Mouse (Mus musculus): ENCODE results near the gene Nectin1. TPM values are rescaled to one million over a fixed set of nuclear protein-coding genes. Genes with fewer than 3 reads are reported as not detected.

Gene Nectin1
- polyA plus RNA-seq, 1 experiment from 2014 or later: 12.0 TPM

GRCm38 (mm10) chr9:43826558-43827253 is 82.9 kb downstream of the Nectin1 start:
- H3K9me3 ChIP-seq: no peaks in the 10 kb centered on the region
- H3K27ac ChIP-seq (replicated peaks): no peak overlapping the region
- ATAC-seq (ENCODE audit: low read depth): 0 out of 2 replicates have a peak, but pooled peaks have one; percentile 64
- H3K9ac ChIP-seq: no peak overlapping the region
- H3K36me3 ChIP-seq: no peaks in the 10 kb centered on the region
- H3K27me3 ChIP-seq: no peaks in the 10 kb centered on the region
- WGBS: 29% methylated on average over 8 of the region's 8 CpGs
- no peak overlapping the region for H3K4me2 ChIP-seq
- H3K4me1 ChIP-seq (replicated peaks): peaks cover 19% of the 10 kb centered on the region
- no peak overlapping the region for H3K4me3 ChIP-seq

GRCm38 (mm10) chr9:43827593-43827992 is 83.8 kb downstream of the Nectin1 start:
- 57% methylated on average over 5 of the region's 5 CpGs for WGBS
- Histone ChIP-seq H3K27ac (replicated peaks) (no peak overlapping the region), H3K4me2 (no peak overlapping the region), H3K9me3 (no peaks in the 10 kb centered on the region), H3K4me3 (no peak overlapping the region), H3K36me3 (no peaks in the 10 kb centered on the region), H3K27me3 (no peaks in the 10 kb centered on the region), H3K9ac (no peak overlapping the region), H3K4me1 (replicated peaks) (peaks cover 19% of the 10 kb centered on the region)
- no peak for ATAC-seq (ENCODE audit: low read depth)

DNA sequence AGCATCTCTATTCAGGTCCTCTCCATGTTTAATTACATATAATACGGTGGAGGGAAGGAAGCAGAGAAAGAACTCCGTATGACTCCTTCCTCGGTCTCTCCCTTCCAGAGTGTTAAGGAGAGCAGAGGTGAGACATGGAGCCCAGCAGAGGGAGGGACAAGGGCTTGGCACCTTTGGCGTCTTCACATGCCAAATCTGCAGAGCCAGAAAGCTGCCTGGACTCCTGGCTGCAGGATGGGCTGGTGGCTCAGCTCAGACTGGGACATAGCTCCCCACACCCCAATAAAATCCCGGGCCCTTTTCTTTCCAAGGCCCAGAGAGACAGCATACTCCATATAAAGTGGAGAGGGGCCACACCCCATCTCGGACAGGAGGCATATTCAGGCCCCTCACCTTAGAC is 85.2 kb downstream of the Nectin1 start:
- 63% methylated on average over 6 of the region's 6 CpGs for WGBS
- no peak overlapping the region for H3K4me2 ChIP-seq
- no peak for ATAC-seq (ENCODE audit: low read depth)
- no peaks in the 10 kb centered on the region for H3K9me3 ChIP-seq
- H3K27ac ChIP-seq (replicated peaks): no peak overlapping the region
- H3K36me3 ChIP-seq: no peaks in the 10 kb centered on the region
- peaks cover 27% of the 10 kb centered on the region for H3K4me1 ChIP-seq (replicated peaks)
- H3K27me3 ChIP-seq: no peaks in the 10 kb centered on the region
- no peak overlapping the region for H3K4me3 ChIP-seq
- no peak overlapping the region for H3K9ac ChIP-seq

GRCm38 (mm10) chr9:43833232-43833631 is 89.4 kb downstream of the Nectin1 start:
- no peaks in the 10 kb centered on the region for H3K27me3 ChIP-seq
- peak overlapping the region; percentile 71; the same call in 1 of the 2 replicates for H3K27ac ChIP-seq (replicated peaks)
- no peaks in the 10 kb centered on the region for H3K36me3 ChIP-seq
- no peak overlapping the region for H3K4me3 ChIP-seq
- no peak overlapping the region for H3K4me2 ChIP-seq
- WGBS: 91% methylated on average over 8 of the region's 8 CpGs
- ATAC-seq (ENCODE audit: low read depth): no peak
- H3K4me1 ChIP-seq (replicated peaks): peaks cover 24% of the 10 kb centered on the region
- no peak overlapping the region for H3K9ac ChIP-seq
- no peaks in the 10 kb centered on the region for H3K9me3 ChIP-seq

DNA sequence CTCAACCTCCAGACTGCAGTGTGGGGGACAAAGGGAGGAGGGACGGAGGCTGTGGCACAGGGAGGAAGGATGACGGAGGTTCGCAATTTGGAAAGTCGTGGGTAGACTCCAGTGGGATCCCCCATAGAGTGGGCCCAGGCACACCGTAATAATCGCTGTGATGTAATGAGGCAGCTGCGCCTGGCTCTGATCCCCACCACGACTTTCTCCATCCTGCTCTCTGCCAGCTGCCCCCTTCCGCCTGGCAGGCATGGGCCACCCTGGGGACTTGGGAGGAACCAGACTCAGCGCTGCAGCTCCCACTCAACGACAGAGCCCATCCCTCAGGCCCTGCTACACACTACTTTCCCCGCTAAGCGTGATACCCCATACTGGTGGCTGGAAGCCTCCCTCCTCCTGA is 90.5 kb downstream of the Nectin1 start:
- H3K9me3 ChIP-seq: no peaks in the 10 kb centered on the region
- H3K36me3 ChIP-seq: no peaks in the 10 kb centered on the region
- 33% methylated on average over 13 of the region's 13 CpGs for WGBS
- ATAC-seq (ENCODE audit: low read depth): peak; percentile 78
- H3K4me3 ChIP-seq: no peak overlapping the region
- H3K27ac ChIP-seq (replicated peaks): peak overlapping the region; percentile 71
- no peak overlapping the region for H3K4me2 ChIP-seq
- no peaks in the 10 kb centered on the region for H3K27me3 ChIP-seq
- H3K9ac ChIP-seq: no peak overlapping the region
- peaks cover 24% of the 10 kb centered on the region for H3K4me1 ChIP-seq (replicated peaks)

DNA sequence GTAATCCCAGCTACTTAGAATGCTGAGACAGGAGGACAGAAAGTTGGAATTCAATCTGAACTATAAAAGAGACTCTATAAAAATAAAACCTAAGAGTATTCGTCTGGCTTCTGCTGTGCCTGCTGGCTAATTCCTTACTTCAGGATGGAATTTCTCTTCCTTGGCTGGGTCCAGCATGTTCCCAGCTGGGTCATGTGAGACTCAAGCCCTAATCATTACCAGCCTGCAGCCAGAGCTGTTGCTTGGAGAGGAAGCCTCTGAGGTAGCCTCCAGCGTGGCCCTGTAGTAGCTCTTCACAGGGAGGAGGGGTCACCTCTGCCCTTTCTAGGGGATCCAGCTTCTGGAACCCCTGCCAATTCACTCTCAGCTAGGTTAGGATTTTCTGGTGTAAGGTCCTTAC is 94.8 kb downstream of the Nectin1 start:
- no peak overlapping the region for H3K27ac ChIP-seq (replicated peaks)
- H3K4me3 ChIP-seq: no peak overlapping the region
- H3K4me1 ChIP-seq (replicated peaks): peaks cover 43% of the 10 kb centered on the region
- H3K9ac ChIP-seq: no peak overlapping the region
- H3K27me3 ChIP-seq: peaks cover 3% of the 10 kb centered on the region; the same call in 1 of the 2 replicates
- ATAC-seq (ENCODE audit: low read depth): no peak
- H3K4me2 ChIP-seq: no peak overlapping the region
- H3K9me3 ChIP-seq: no peaks in the 10 kb centered on the region
- WGBS: 72% methylated on average over 2 of the region's 2 CpGs
- no peaks in the 10 kb centered on the region for H3K36me3 ChIP-seq

- H3K4me3 ChIP-seq: no peak overlapping the region
- peak overlapping the region; percentile 33; the same call in 1 of the 2 replicates for H3K27ac ChIP-seq (replicated peaks)
- H3K36me3 ChIP-seq: no peaks in the 10 kb centered on the region
- peaks cover 43% of the 10 kb centered on the region for H3K4me1 ChIP-seq (replicated peaks)
- no peaks in the 10 kb centered on the region for H3K9me3 ChIP-seq
- H3K9ac ChIP-seq: no peak overlapping the region
- WGBS: 3% methylated on average over 7 of the region's 8 CpGs
- ATAC-seq (ENCODE audit: low read depth): peak; percentile 60
- H3K4me2 ChIP-seq: no peak overlapping the region
- H3K27me3 ChIP-seq: peaks cover 9% of the 10 kb centered on the region; the same call in 1 of the 2 replicates
These were observed 99.3 kb downstream of the Nectin1 start for GRCm38 (mm10) chr9:43842921-43843577.

DNA sequence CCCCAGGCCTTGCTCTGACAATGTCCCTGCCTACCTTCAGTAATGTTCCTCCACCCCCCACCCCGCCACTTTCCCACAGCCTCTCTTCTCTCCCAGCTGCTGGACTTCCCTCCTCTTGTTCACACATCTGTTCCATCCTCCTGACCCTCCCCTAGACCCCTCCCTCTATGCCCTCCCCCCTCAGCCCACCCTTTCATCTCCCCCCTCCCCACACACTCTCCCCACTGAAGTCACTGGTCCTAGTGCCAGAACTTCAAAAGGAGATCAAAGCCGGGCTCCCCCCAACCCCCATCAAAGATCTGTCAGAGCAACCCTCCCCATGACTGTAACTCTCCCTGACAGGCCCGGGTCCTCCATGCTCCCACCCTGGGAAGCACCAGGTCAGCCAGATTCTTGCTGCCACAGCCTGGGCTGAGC is 99.9 kb downstream of the Nectin1 start:
- Histone ChIP-seq H3K9ac (no peak overlapping the region), H3K27me3 (peaks cover 9% of the 10 kb centered on the region; the same call in 1 of the 2 replicates), H3K4me1 (replicated peaks) (peaks cover 43% of the 10 kb centered on the region), H3K9me3 (no peaks in the 10 kb centered on the region), H3K27ac (replicated peaks) (no peak overlapping the region), H3K4me2 (no peak overlapping the region), H3K36me3 (no peaks in the 10 kb centered on the region), H3K4me3 (no peak overlapping the region)
- WGBS: 0% methylated on average over 2 of the region's 3 CpGs
- ATAC-seq (ENCODE audit: low read depth): no peak

DNA sequence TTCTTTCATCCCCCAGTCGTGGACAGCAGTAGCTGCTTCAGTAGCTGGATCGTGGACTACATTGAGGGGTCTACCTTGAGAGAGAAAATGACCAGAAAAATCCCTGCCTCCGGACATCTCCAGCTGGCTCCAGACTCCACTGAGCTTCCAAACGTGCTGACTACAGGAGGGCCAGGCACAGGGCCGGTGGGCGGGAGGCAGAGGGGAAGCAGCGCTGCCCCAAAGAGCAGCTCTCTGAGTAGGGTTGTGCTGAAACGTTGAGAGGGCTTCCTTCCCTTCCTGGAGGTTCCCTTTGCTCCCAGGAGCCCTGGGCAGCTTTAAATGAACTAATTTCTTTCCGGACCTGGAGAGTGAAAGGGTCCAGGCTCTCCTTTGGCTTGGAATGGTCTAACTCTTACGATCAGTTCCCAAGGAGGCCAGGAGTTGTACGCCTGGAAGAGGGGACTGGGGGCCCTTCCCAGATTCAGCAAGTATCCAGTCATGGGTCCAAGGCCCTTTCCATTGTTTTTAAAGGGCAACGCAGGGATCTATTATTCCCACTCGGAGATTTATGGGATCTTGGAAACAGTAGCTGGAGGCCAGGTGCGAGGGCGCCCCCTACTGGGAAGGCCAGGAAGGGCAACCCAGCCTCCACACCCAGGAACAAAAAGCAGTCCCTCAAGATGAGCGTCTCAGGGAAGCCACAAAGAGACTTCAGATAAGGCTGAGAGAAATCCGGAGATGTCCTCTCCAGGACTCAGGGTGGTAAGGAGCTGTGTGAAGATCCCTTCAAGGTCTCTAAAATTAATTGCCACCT is 102.1 kb downstream of the Nectin1 start:
- no peak for ATAC-seq (ENCODE audit: low read depth)
- Histone ChIP-seq H3K9me3 (no peaks in the 10 kb centered on the region), H3K4me1 (replicated peaks) (peaks cover 38% of the 10 kb centered on the region), H3K4me2 (peak overlapping the region; percentile 14), H3K9ac (no peak overlapping the region), H3K36me3 (no peaks in the 10 kb centered on the region), H3K27ac (replicated peaks) (no peak overlapping the region), H3K4me3 (no peak overlapping the region), H3K27me3 (peaks cover 13% of the 10 kb centered on the region; the same call in 1 of the 2 replicates)
- 6% methylated on average over 17 of the region's 17 CpGs for WGBS

- H3K36me3 ChIP-seq: no peaks in the 10 kb centered on the region
- peaks cover 11% of the 10 kb centered on the region; the same call in 1 of the 2 replicates for H3K27me3 ChIP-seq
- H3K4me3 ChIP-seq: no peak overlapping the region
- H3K9ac ChIP-seq: no peak overlapping the region
- H3K4me1 ChIP-seq (replicated peaks): peaks cover 26% of the 10 kb centered on the region
- no peak overlapping the region for H3K4me2 ChIP-seq
- no peaks in the 10 kb centered on the region for H3K9me3 ChIP-seq
- no peak overlapping the region for H3K27ac ChIP-seq (replicated peaks)
- ATAC-seq (ENCODE audit: low read depth): no peak
- WGBS: 64% methylated on average over 5 of the region's 5 CpGs
These were observed 104.1 kb downstream of the Nectin1 start for GRCm38 (mm10) chr9:43847861-43848260.

- H3K27me3 ChIP-seq: peaks cover 6% of the 10 kb centered on the region; the same call in 1 of the 2 replicates
- peaks cover 8% of the 10 kb centered on the region for H3K4me1 ChIP-seq (replicated peaks)
- no peak for ATAC-seq (ENCODE audit: low read depth)
- H3K27ac ChIP-seq (replicated peaks): no peak overlapping the region
- WGBS: 81% methylated on average over 8 of the region's 8 CpGs
- no peak overlapping the region for H3K4me3 ChIP-seq
- H3K9ac ChIP-seq: no peak overlapping the region
- H3K9me3 ChIP-seq: no peaks in the 10 kb centered on the region
- no peaks in the 10 kb centered on the region for H3K36me3 ChIP-seq
- H3K4me2 ChIP-seq: no peak overlapping the region
These were observed 106.5 kb downstream of the Nectin1 start for GRCm38 (mm10) chr9:43850281-43850680.

- H3K9me3 ChIP-seq: no peaks in the 10 kb centered on the region
- no peaks in the 10 kb centered on the region for H3K4me1 ChIP-seq (replicated peaks)
- no peak for ATAC-seq (ENCODE audit: low read depth)
- H3K36me3 ChIP-seq: no peaks in the 10 kb centered on the region
- WGBS: 70% methylated on average over 7 of the region's 7 CpGs
- H3K9ac ChIP-seq: no peak overlapping the region
- peaks cover 4% of the 10 kb centered on the region; the same call in 1 of the 2 replicates for H3K27me3 ChIP-seq
- no peak overlapping the region for H3K27ac ChIP-seq (replicated peaks)
- no peak overlapping the region for H3K4me2 ChIP-seq
- no peak overlapping the region for H3K4me3 ChIP-seq
These were observed 107.4 kb downstream of the Nectin1 start for GRCm38 (mm10) chr9:43851154-43851553.
